In genomic region chr2:24474514-24475378, GRCm38 (mm10) we compare ENCODE assay signal across 10 mouse cellular contexts. TPM values are rescaled to one million over a fixed set of nuclear protein-coding genes. Genes with fewer than 3 reads are reported as not detected.
A peak's percentile ranks its signal among the peaks of the same experiment; 100 is the strongest.
DNase-seq lines count a peak whose midpoint lies in the region; ATAC-seq lines count a peak whose summit lies in the region.
"Had no signal": no experiment of that assay in that cellular context is flagged by ENCODE, and none has a peak within 500 bp of the region (broad histone marks: within the 10 kb centered on the region; RNA-seq: fewer than 3 reads in every experiment).

No protein-coding gene starts in this region.

- peak overlapping the region; percentile 63 for H3K4me2 ChIP-seq in heart, embryonic 12.5 days
- peak overlapping the region; percentile 46 for H3K4me2 ChIP-seq in embryonic facial prominence, embryonic 12.5 days (replicated peaks)
- H3K4me2 ChIP-seq in intestine, embryonic 15.5 days (replicated peaks): peak overlapping the region; percentile 57
- H3K4me2 ChIP-seq in midbrain, embryonic 14.5 days (ENCODE audit: low read length): peak overlapping the region; percentile 61

- H3K36me3 ChIP-seq in heart, embryonic 12.5 days: no peaks in the 10 kb centered on the region
- no peaks in the 10 kb centered on the region for H3K36me3 ChIP-seq in embryonic facial prominence, embryonic 12.5 days
- no peaks in the 10 kb centered on the region for H3K36me3 ChIP-seq in intestine, embryonic 15.5 days
- H3K36me3 ChIP-seq in midbrain, embryonic 14.5 days (ENCODE audit: control insufficient read depth, insufficient read depth, low read length): no peaks in the 10 kb centered on the region

- no peaks in the 10 kb centered on the region for H3K9me3 ChIP-seq in heart, embryonic 12.5 days (replicated peaks)
- H3K9me3 ChIP-seq in embryonic facial prominence, embryonic 12.5 days: no peaks in the 10 kb centered on the region
- no peaks in the 10 kb centered on the region for H3K9me3 ChIP-seq in intestine, embryonic 15.5 days
- no peaks in the 10 kb centered on the region for H3K9me3 ChIP-seq in midbrain, embryonic 14.5 days (ENCODE audit: control insufficient read depth, low read length)

- H3K27ac ChIP-seq in heart, embryonic 12.5 days (ENCODE audit: poor library complexity, severe bottlenecking): no peak overlapping the region
- no peak overlapping the region for H3K27ac ChIP-seq in embryonic facial prominence, embryonic 12.5 days
- H3K27ac ChIP-seq in intestine, embryonic 15.5 days: no peak overlapping the region
- H3K27ac ChIP-seq in midbrain, embryonic 14.5 days (replicated peaks; ENCODE audit: low read depth, low read length): 0 out of 2 replicates have a peak overlapping the region, but pooled peaks have one; percentile 32

- peak overlapping the region; percentile 21; the same call in 1 of the 2 replicates for H3K9ac ChIP-seq in heart, embryonic 12.5 days
- H3K9ac ChIP-seq in embryonic facial prominence, embryonic 12.5 days: no peak overlapping the region
- H3K9ac ChIP-seq in intestine, embryonic 15.5 days: no peak overlapping the region
- H3K9ac ChIP-seq in midbrain, embryonic 14.5 days (replicated peaks; ENCODE audit: low read length): no peak overlapping the region; the same call in 1 of the 2 replicates

- H3K4me1 ChIP-seq in heart, embryonic 12.5 days (replicated peaks): peaks cover 9% of the 10 kb centered on the region
- H3K4me1 ChIP-seq in embryonic facial prominence, embryonic 12.5 days: peaks cover 4% of the 10 kb centered on the region; the same call in 1 of the 2 replicates
- peaks cover 7% of the 10 kb centered on the region for H3K4me1 ChIP-seq in intestine, embryonic 15.5 days (replicated peaks)
- peaks cover 15% of the 10 kb centered on the region; the same call in 1 of the 2 replicates for H3K4me1 ChIP-seq in midbrain, embryonic 14.5 days (ENCODE audit: control insufficient read depth, insufficient read depth, low read length)

- ATAC-seq in heart, embryonic 12.5 days (ENCODE audit: insufficient number of reproducible peaks, low FRiP score): no peak
- ATAC-seq in embryonic facial prominence, embryonic 12.5 days (ENCODE audit: insufficient number of reproducible peaks, insufficient read depth, low FRiP score, low TSS enrichment): no peak
- no peak for ATAC-seq in intestine, embryonic 15.5 days
- no peak for ATAC-seq in midbrain, embryonic 14.5 days (ENCODE audit: low FRiP score, low TSS enrichment)
- ATAC-seq in CD4-positive, CD25-positive, alpha-beta regulatory T cell, adult 4 months: no peak

- H3K27me3 ChIP-seq in heart, embryonic 12.5 days (replicated peaks): peaks cover 74% of the 10 kb centered on the region
- peaks cover 56% of the 10 kb centered on the region for H3K27me3 ChIP-seq in embryonic facial prominence, embryonic 12.5 days
- H3K27me3 ChIP-seq in intestine, embryonic 15.5 days (replicated peaks): peaks cover 35% of the 10 kb centered on the region
- peaks cover 54% of the 10 kb centered on the region for H3K27me3 ChIP-seq in midbrain, embryonic 14.5 days (ENCODE audit: control insufficient read depth, insufficient read depth, low read length)

- DNase-seq in heart, postnatal 25 days (ENCODE audit: low spot score): no peak
- peak; percentile 14 for DNase-seq in midbrain, embryonic 14.5 days
- DNase-seq in left cerebral cortex, postnatal 10 days (ENCODE audit: extremely low spot score in 1 of 2, low spot score in 2 of 2): no peak
- no peak for DNase-seq in spleen, adult 18-20 months

- WGBS in heart, embryonic 12.5 days: 11% methylated on average over 29 of the region's 29 CpGs
- WGBS in embryonic facial prominence, embryonic 12.5 days: 10% methylated on average over 29 of the region's 29 CpGs
- WGBS in intestine, embryonic 15.5 days: 51% methylated on average over 29 of the region's 29 CpGs
- WGBS in midbrain, embryonic 14.5 days: 9% methylated on average over 29 of the region's 29 CpGs

- intact Hi-C loops in heart, postnatal 25 days (cut with DNase I): no loop called here
- intact Hi-C loops in left cerebral cortex, postnatal 10 days (cut with DNase I): no loop called here

- H3K4me3 ChIP-seq in heart, embryonic 12.5 days: peak overlapping the region; percentile 38
- peak overlapping the region; percentile 25 for H3K4me3 ChIP-seq in embryonic facial prominence, embryonic 12.5 days
- H3K4me3 ChIP-seq in intestine, embryonic 15.5 days (replicated peaks): peak overlapping the region; percentile 21
- peak overlapping the region; percentile 37 for H3K4me3 ChIP-seq in midbrain, embryonic 14.5 days (replicated peaks; ENCODE audit: low read depth, low read length)

RNA-seq across cellular contexts. Expression of gene Pax8, which starts 0.7 kb away (rescaled TPM):
- not detected in 2 replicates for polyA plus RNA-seq in heart, embryonic 12.5 days (2016; fragmentation: Nextera tagmentation; extraction: Ambion mirVana)
- not detected for total RNA-seq in heart, postnatal 25 days (2021)
- 0.27 and 0.29 TPM in 2 replicates for polyA plus RNA-seq in embryonic facial prominence, embryonic 12.5 days (2016; fragmentation: Nextera tagmentation; extraction: Ambion mirVana)
- polyA plus RNA-seq in intestine, embryonic 15.5 days (2015; fragmentation: Nextera tagmentation; extraction: Ambion mirVana): 0.73 and 1.1 TPM in 2 replicates
- polyA plus RNA-seq in midbrain, embryonic 14.5 days (2014; fragmentation: Nextera tagmentation; extraction: Ambion mirVana): 4.5 and 5.4 TPM in 2 replicates
- total RNA-seq in left cerebral cortex, postnatal 10 days (2021): not detected
- not detected for polyA plus RNA-seq in CD4-positive, CD25-positive, alpha-beta regulatory T cell, adult 4 months (2017; shearing (Covaris generic))
- total RNA-seq: left cerebral cortex, adult 18-20 months; neutrophil, adult 5-6 weeks had no signal
